Mouse (Mus musculus): ENCODE data around the gene Prr29.

- TF ChIP-seq POLR2A (IDR thresholded peaks at IDR 0.05; ENCODE audit: borderline replicate concordance, insufficient read depth, low read length): no peak
- no peak for TF ChIP-seq CTCF (IDR thresholded peaks at IDR 0.05; ENCODE audit: borderline replicate concordance, insufficient read depth, low read depth, low read length)
Measured at GRCm38 (mm10) chr11:106425201-106425600, 59.9 kb downstream of the Prr29 start.

Measured in cerebellum, adult 2 months (tissue).